Mouse (Mus musculus) yolk sac, embryonic 10.5 days (tissue): ENCODE results near the gene Col16a1.
A peak's percentile ranks its signal among the peaks of the same experiment; 100 is the strongest.

Source experiments
- DNase-seq: peaks from one replicate; pipeline ENCODE4 v3.0.0-alpha.2; 2017; ENCODE audit warnings: low spot score

The Col16a1 gene

GRCm38 (mm10) chr4:130130641-130131350 is 83.2 kb downstream of the Col16a1 start:
- DNase-seq, result no peak

- no peak for DNase-seq
These were observed 83.9 kb downstream of the Col16a1 start for GRCm38 (mm10) chr4:130131448-130132105.

- DNase-seq, result no peak
These were observed 85.8 kb downstream of the Col16a1 start for GRCm38 (mm10) chr4:130133399-130133798.

- peak; percentile 68 for DNase-seq
These were observed 91.0 kb downstream of the Col16a1 start for GRCm38 (mm10) chr4:130138441-130139213.

GRCm38 (mm10) chr4:130139214-130139492 is 91.5 kb downstream of the Col16a1 start, which contains the start of gene Hcrtr1:
Hcrtr1 (minus strand) TSS chr4:130139359.
- no peak for DNase-seq

GRCm38 (mm10) chr4:130140992-130141402 is 93.4 kb downstream of the Col16a1 start:
- DNase-seq, result no peak

GRCm38 (mm10) chr4:130141786-130142185 is 94.1 kb downstream of the Col16a1 start:
- no peak for DNase-seq

GRCm38 (mm10) chr4:130148405-130148804 is 100.8 kb downstream of the Col16a1 start:
- no peak for DNase-seq
